Mouse (Mus musculus): Measurements from ENCODE around the gene Nfatc2. TPM values are rescaled to one million over a fixed set of nuclear protein-coding genes. Genes with fewer than 3 reads are reported as not detected.

Nfatc2 gene
- polyA plus RNA-seq, 1 experiment = 13.3 TPM

DNA sequence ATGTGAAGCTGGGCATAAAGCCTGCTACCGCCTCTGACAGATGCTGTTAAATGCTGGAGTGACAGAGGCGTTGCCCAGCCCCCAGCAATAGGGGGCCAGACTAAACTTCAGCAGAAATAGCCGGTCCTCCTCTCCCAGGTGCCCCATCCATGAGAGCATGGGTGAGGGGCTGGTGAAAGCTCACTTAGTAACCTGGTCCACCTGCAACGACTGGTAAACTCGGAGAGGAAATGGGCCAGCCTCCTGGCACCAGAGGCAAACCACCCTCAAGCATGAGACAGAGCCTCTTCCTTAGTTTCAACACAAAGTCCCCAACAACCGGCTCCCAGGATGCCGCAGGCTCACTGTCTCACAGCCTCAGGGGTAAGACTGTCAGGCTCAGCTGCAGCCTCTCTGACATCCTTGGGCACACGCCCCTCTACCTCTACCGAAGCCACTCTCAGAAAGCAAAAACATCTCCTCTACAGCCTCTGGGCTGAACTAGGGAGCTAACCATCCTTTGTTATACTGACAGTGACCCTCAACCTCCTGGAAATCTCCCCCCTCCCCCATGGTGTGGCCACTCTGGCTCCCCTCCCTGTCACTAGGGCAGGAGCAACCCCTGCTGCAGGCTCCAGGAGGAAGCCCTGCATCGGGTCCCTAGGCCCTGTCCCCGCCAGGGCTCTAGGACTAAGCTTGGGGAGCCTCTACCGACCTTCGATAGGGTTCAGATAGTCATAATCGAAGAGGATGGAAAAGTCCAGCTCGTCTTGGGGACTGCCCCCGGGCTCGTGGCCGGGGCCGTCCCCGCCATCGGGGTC is 11.9 kb downstream of the Nfatc2 start:
- Histone ChIP-seq H3K36me3 (ENCODE audit: control insufficient read depth, insufficient read depth, low read length) (no peaks in the 10 kb centered on the region), H3K27ac (ENCODE audit: control insufficient read depth, insufficient read depth, low read length) (peak overlapping the region; percentile 52; the same call in 1 of the 2 replicates), H3K4me3 (ENCODE audit: control insufficient read depth, insufficient read depth, low read length) (peak overlapping the region; percentile 81), H3K27me3 (ENCODE audit: control insufficient read depth, insufficient read depth, low read length) (no peaks in the 10 kb centered on the region), H3K4me1 (replicated peaks; ENCODE audit: control insufficient read depth, insufficient read depth, low read length) (peaks cover 35% of the 10 kb centered on the region)
- whole genome bisulfite sequencing = under 1% methylated on average over 21 of the region's 21 CpGs
- DNase-seq = peak; percentile 61
- no peak for TF ChIP-seq CTCF (IDR thresholded peaks at IDR 0.05; ENCODE audit: borderline replicate concordance, control insufficient read depth, extremely low read depth, insufficient read depth, low read length, poor library complexity)
- no peak for TF ChIP-seq POLR2A (IDR thresholded peaks at IDR 0.05; ENCODE audit: control insufficient read depth, extremely low read depth, insufficient read depth, low read length, poor library complexity)

DNA sequence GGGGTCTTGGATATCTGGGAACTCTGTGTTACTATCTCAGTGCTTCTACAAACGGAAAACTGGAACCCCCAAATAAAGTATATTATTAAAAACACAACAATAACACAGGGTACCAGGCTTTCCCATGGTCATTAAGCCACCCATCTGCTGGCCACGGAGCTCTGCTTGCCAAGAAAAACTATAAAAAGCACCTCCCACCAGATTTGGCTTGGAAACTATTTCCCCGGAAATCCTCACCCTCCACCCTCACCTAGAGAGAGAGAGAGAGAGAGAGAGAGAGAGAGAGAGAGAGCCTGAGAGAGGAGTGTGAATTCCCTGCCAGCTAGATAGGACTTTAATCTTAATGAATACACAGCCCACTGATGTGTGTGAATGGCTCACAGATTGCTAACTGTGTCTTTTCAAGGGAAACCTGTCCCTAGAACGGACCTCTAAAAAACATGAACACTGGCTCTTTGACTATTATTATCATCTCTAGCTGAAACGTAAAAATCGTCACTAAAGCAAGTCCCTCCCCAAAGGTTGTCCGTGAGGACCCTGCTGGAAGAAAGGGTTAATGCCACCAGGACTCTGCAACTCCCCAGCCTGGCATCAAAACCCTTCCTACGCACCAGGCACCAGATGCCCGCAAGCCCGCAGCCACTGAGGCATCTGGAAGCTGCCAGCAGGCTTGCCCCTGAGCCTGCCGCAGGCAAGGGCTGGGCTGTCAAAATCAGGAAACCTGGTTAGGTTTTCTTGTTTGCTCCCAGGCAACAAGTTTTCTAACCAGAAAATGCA is 12.7 kb downstream of the Nfatc2 start:
- no peaks in the 10 kb centered on the region for H3K36me3 ChIP-seq (ENCODE audit: control insufficient read depth, insufficient read depth, low read length)
- peak overlapping the region; percentile 81 for H3K4me3 ChIP-seq (ENCODE audit: control insufficient read depth, insufficient read depth, low read length)
- peak overlapping the region; percentile 52; the same call in 1 of the 2 replicates for H3K27ac ChIP-seq (ENCODE audit: control insufficient read depth, insufficient read depth, low read length)
- no peak for TF ChIP-seq CTCF (IDR thresholded peaks at IDR 0.05; ENCODE audit: borderline replicate concordance, control insufficient read depth, extremely low read depth, insufficient read depth, low read length, poor library complexity)
- TF ChIP-seq POLR2A (IDR thresholded peaks at IDR 0.05; ENCODE audit: control insufficient read depth, extremely low read depth, insufficient read depth, low read length, poor library complexity) = no peak
- WGBS = 14% methylated on average over 11 of the region's 11 CpGs
- H3K4me1 ChIP-seq (replicated peaks; ENCODE audit: control insufficient read depth, insufficient read depth, low read length) = peaks cover 43% of the 10 kb centered on the region
- no peaks in the 10 kb centered on the region for H3K27me3 ChIP-seq (ENCODE audit: control insufficient read depth, insufficient read depth, low read length)
- peak; percentile 30 for DNase-seq

GRCm38 (mm10) chr2:168587159-168587558 is 14.3 kb downstream of the Nfatc2 start:
- WGBS = 94% methylated on average over 8 of the region's 8 CpGs
- H3K36me3 ChIP-seq (ENCODE audit: control insufficient read depth, insufficient read depth, low read length) = no peaks in the 10 kb centered on the region
- H3K4me1 ChIP-seq (replicated peaks; ENCODE audit: control insufficient read depth, insufficient read depth, low read length) = peaks cover 55% of the 10 kb centered on the region
- no peak overlapping the region for H3K27ac ChIP-seq (ENCODE audit: control insufficient read depth, insufficient read depth, low read length)
- H3K27me3 ChIP-seq (ENCODE audit: control insufficient read depth, insufficient read depth, low read length) = no peaks in the 10 kb centered on the region
- DNase-seq = no peak
- no peak overlapping the region for H3K4me3 ChIP-seq (ENCODE audit: control insufficient read depth, insufficient read depth, low read length)
- TF ChIP-seq CTCF (IDR thresholded peaks at IDR 0.05; ENCODE audit: borderline replicate concordance, control insufficient read depth, extremely low read depth, insufficient read depth, low read length, poor library complexity) (no peak), POLR2A (IDR thresholded peaks at IDR 0.05; ENCODE audit: control insufficient read depth, extremely low read depth, insufficient read depth, low read length, poor library complexity) (no peak)

GRCm38 (mm10) chr2:168586512-168586911 is 14.9 kb downstream of the Nfatc2 start:
- DNase-seq = no peak
- H3K4me3 ChIP-seq (ENCODE audit: control insufficient read depth, insufficient read depth, low read length) = no peak overlapping the region
- no peaks in the 10 kb centered on the region for H3K27me3 ChIP-seq (ENCODE audit: control insufficient read depth, insufficient read depth, low read length)
- H3K27ac ChIP-seq (ENCODE audit: control insufficient read depth, insufficient read depth, low read length) = no peak overlapping the region
- TF ChIP-seq CTCF (IDR thresholded peaks at IDR 0.05; ENCODE audit: borderline replicate concordance, control insufficient read depth, extremely low read depth, insufficient read depth, low read length, poor library complexity) = no peak
- no peak for TF ChIP-seq POLR2A (IDR thresholded peaks at IDR 0.05; ENCODE audit: control insufficient read depth, extremely low read depth, insufficient read depth, low read length, poor library complexity)
- WGBS = 95% methylated on average over 12 of the region's 12 CpGs
- H3K36me3 ChIP-seq (ENCODE audit: control insufficient read depth, insufficient read depth, low read length) = no peaks in the 10 kb centered on the region
- H3K4me1 ChIP-seq (replicated peaks; ENCODE audit: control insufficient read depth, insufficient read depth, low read length) = peaks cover 59% of the 10 kb centered on the region

GRCm38 (mm10) chr2:168584857-168585256 is 16.6 kb downstream of the Nfatc2 start:
- 43% methylated on average over 6 of the region's 6 CpGs for WGBS
- Histone ChIP-seq H3K4me3 (ENCODE audit: control insufficient read depth, insufficient read depth, low read length) (no peak overlapping the region), H3K27me3 (ENCODE audit: control insufficient read depth, insufficient read depth, low read length) (no peaks in the 10 kb centered on the region), H3K4me1 (replicated peaks; ENCODE audit: control insufficient read depth, insufficient read depth, low read length) (peaks cover 63% of the 10 kb centered on the region), H3K27ac (ENCODE audit: control insufficient read depth, insufficient read depth, low read length) (no peak overlapping the region), H3K36me3 (ENCODE audit: control insufficient read depth, insufficient read depth, low read length) (no peaks in the 10 kb centered on the region)
- no peak for TF ChIP-seq POLR2A (IDR thresholded peaks at IDR 0.05; ENCODE audit: control insufficient read depth, extremely low read depth, insufficient read depth, low read length, poor library complexity)
- no peak for DNase-seq

GRCm38 (mm10) chr2:168584408-168584807 is 17.0 kb downstream of the Nfatc2 start:
- H3K27me3 ChIP-seq (ENCODE audit: control insufficient read depth, insufficient read depth, low read length) = no peaks in the 10 kb centered on the region
- H3K4me1 ChIP-seq (replicated peaks; ENCODE audit: control insufficient read depth, insufficient read depth, low read length) = peaks cover 65% of the 10 kb centered on the region
- H3K36me3 ChIP-seq (ENCODE audit: control insufficient read depth, insufficient read depth, low read length) = no peaks in the 10 kb centered on the region
- H3K4me3 ChIP-seq (ENCODE audit: control insufficient read depth, insufficient read depth, low read length) = no peak overlapping the region
- no peak overlapping the region for H3K27ac ChIP-seq (ENCODE audit: control insufficient read depth, insufficient read depth, low read length)
- TF ChIP-seq CTCF (IDR thresholded peaks at IDR 0.05; ENCODE audit: borderline replicate concordance, control insufficient read depth, extremely low read depth, insufficient read depth, low read length, poor library complexity) (no peak), POLR2A (IDR thresholded peaks at IDR 0.05; ENCODE audit: control insufficient read depth, extremely low read depth, insufficient read depth, low read length, poor library complexity) (no peak)
- 75% methylated on average over 8 of the region's 8 CpGs for WGBS
- no peak for DNase-seq
